Mouse (Mus musculus) kidney, adult 2 months (tissue): ENCODE measurements at regions not wholly inside any gene's neighbourhood (a gene's known extent, or its start where the extent isn't known, plus 50 kb on each side); places are given as distances from the start of the nearest gene placed in this dataset.

Source experiments
- CTCF ChIP-seq: fragments of 200-500 bp; conservative IDR thresholded peaks from 2 replicates; pipeline ENCODE4 v1.5.1; 2011; ENCODE audit warnings: low read depth, mild to moderate bottlenecking, control low read depth, low read length, moderate library complexity, mixed read lengths; ENCODE audit not compliant: insufficient read depth, insufficient read length
- POLR2A ChIP-seq: fragments of 200-500 bp; IDR thresholded peaks from one replicate; pipeline ENCODE4 v1.6.1; 2011; ENCODE audit warnings: low read depth, low read length, control low read depth

GRCm38 (mm10) chr1:194223610-194224009, 394.4 kb upstream of the Plxna2 start:
- TF ChIP-seq POLR2A (no peak), CTCF (no peak)
